Mouse (Mus musculus) embryonic facial prominence, embryonic 13.5 days (tissue): Measurements from ENCODE around the gene Lifr. TPM values are rescaled to one million over a fixed set of nuclear protein-coding genes. Genes with fewer than 3 reads are reported as not detected.

Source experiments
- ATAC-seq: fragments of 200-750 bp; cut with Nextera tagmentation; 2 replicates; pipeline ENCODE4 v1.8.0; 2017; ENCODE audit warnings: low read depth; ENCODE audit not compliant: insufficient number of reproducible peaks, insufficient read depth, low FRiP score, low TSS enrichment
- H3K27ac ChIP-seq: fragments of 300-500 bp; sonication (generic); 2 replicates; pipeline ENCODE4 v1.5.1; 2015; ENCODE audit warnings: moderate library complexity, mild to moderate bottlenecking, inconsistent platforms
- H3K27me3 ChIP-seq: fragments of 300-500 bp; sonication (generic); 2 replicates; pipeline ENCODE4 v1.6.1; 2015; ENCODE audit warnings: mild to moderate bottlenecking, inconsistent platforms
- H3K36me3 ChIP-seq: fragments of 300-500 bp; sonication (generic); 2 replicates; pipeline ENCODE4 v1.6.1; 2015; ENCODE audit warnings: mild to moderate bottlenecking, inconsistent platforms
- H3K4me1 ChIP-seq: fragments of 300-500 bp; sonication (generic); 2 replicates; pipeline ENCODE4 v1.6.1; 2015; ENCODE audit warnings: inconsistent platforms
- H3K4me2 ChIP-seq: fragments of 300-500 bp; sonication (generic); 2 replicates; pipeline ENCODE4 v1.6.1; 2015; ENCODE audit warnings: moderate library complexity, mild to moderate bottlenecking, inconsistent platforms
- H3K4me3 ChIP-seq: fragments of 300-500 bp; sonication (generic); 2 replicates; pipeline ENCODE4 v1.5.1; 2015; ENCODE audit warnings: mild to moderate bottlenecking, inconsistent platforms
- H3K9ac ChIP-seq: fragments of 300-500 bp; sonication (generic); 2 replicates; pipeline ENCODE4 v1.6.1; 2015; ENCODE audit warnings: mild to moderate bottlenecking, inconsistent platforms
- H3K9me3 ChIP-seq: fragments of 300-500 bp; sonication (generic); 2 replicates; pipeline ENCODE4 v1.6.1; 2016; ENCODE audit warnings: inconsistent platforms
- WGBS: fragments of 180-500 bp; shearing (Covaris S2); methylation state at CpG from one replicate; pipeline ENCODE4 v1.1.7; 2015; ENCODE audit warnings: mixed read lengths; 5-methylcytosine and 5-hydroxymethylcytosine counted together
- polyA plus RNA-seq: library from polyadenylated mRNA; unstranded; fragments of >200 nt; fragmentation: Nextera tagmentation; extraction: Ambion mirVana; gene quantifications from 2 replicates; pipeline ENCODE4 v1.2.1, GENCODE M21; 2015

Lifr gene
- polyA plus RNA-seq: 13.6 and 18.7 TPM in 2 replicates

DNA sequence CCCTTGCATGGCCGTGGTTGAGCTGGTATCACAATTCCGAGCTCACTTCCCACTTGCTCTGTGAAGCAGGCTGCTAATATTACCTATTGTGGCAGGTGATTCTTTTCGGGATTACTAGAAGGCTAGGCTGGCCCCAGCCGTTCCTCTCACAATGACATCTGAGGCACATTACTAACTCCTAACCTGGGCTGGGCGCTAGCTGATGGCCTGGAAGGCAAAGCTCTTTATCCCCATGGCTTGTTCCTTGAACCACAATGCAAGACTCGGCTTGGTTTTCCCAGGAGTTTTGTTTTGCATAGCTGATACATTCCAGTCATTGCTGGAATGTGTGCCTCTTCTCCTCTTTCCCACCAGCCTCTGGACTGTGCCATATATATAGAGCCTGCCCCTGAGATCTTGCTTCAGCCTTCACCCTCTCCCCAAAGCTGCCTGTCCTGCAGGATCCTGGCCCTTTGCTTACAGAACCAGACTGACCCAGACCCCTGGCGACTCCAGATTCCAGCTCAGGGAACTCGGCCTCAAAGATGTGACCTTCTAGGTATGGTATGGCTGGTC lies at the start of gene Lifr:
Gene Lifr, plus strand, starts transcription at position 404 of the 555 bp plus-strand sequence.
- H3K4me3 ChIP-seq: no peak within 1 kb of the TSS
- peaks cover 8% of the 10 kb centered on the region for H3K27me3 ChIP-seq
- no peak within 1 kb of the TSS for H3K9ac ChIP-seq
- 56% methylated on average over 8 of the region's 8 CpGs for WGBS
- H3K4me2 ChIP-seq: no peak within 1 kb of the TSS
- no peaks in the 10 kb centered on the region for H3K36me3 ChIP-seq
- H3K9me3 ChIP-seq: no peaks in the 10 kb centered on the region
- no peak for ATAC-seq
- H3K27ac ChIP-seq: no peak within 1 kb of the TSS
- peaks cover 21% of the 10 kb centered on the region; the same call in 1 of the 2 replicates for H3K4me1 ChIP-seq

DNA sequence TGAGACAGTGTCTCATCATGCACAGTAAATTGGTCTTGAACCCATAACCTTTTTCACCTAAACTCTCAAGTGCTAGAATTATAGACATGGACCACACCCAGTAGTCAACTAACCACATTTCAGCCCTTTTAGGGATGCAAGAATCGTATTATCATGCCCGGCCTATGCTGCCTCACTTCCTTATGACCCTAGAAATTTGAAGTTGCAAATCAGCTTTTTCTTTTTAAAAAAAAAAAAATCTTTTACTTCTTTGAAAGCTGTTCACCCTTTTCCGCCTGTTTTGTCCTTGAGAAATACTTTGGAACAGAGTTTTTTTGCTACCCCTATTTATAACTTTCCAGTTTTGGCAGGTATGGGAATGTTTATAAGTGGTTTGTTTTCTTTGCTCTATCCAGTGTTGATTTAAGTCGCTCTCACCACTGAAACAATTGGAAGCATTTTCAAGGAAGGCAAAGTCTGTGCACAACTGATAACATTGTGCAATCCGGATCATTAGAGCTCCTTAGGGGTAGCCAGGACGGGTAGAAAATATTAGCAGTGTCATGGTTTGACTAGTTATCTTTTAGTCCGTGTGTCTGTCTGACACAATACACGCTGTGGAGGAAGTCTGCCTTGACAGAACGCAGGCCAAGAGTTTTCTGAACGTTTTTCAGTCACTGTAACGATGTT lies 46.2 kb upstream of the Lifr start:
- H3K4me3 ChIP-seq: no peak overlapping the region
- ATAC-seq: no peak
- H3K9me3 ChIP-seq: no peaks in the 10 kb centered on the region
- WGBS: 71% methylated on average over 11 of the region's 11 CpGs
- H3K27me3 ChIP-seq: no peaks in the 10 kb centered on the region
- no peak overlapping the region for H3K4me2 ChIP-seq
- H3K9ac ChIP-seq: no peak overlapping the region
- no peak overlapping the region for H3K27ac ChIP-seq
- no peaks in the 10 kb centered on the region for H3K4me1 ChIP-seq
- H3K36me3 ChIP-seq: no peaks in the 10 kb centered on the region

DNA sequence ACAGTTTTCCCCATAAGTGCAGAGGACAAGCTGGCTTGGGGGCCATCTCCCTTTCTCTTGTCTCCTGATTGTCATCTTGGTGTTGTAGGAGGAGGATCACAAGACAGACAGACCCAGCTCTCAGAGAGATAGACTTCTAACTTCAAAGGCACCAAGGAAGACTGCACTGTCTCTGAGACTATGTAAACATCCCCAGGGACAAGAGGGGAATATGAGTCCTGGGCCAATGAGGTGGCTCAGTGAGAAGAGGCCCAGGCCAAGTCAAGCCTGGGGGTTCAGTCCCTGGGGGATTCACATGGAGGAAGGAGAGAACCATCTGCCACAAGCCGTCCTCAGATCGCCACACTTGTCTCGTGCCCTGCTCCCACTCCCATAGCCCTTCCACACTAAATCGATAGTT lies 45.4 kb upstream of the Lifr start:
- no peak overlapping the region for H3K4me3 ChIP-seq
- no peaks in the 10 kb centered on the region for H3K9me3 ChIP-seq
- WGBS: 78% methylated on average over 4 of the region's 4 CpGs
- H3K9ac ChIP-seq: no peak overlapping the region
- H3K27me3 ChIP-seq: no peaks in the 10 kb centered on the region
- H3K27ac ChIP-seq: no peak overlapping the region
- no peak for ATAC-seq
- no peaks in the 10 kb centered on the region for H3K4me1 ChIP-seq
- H3K4me2 ChIP-seq: no peak overlapping the region
- no peaks in the 10 kb centered on the region for H3K36me3 ChIP-seq

DNA sequence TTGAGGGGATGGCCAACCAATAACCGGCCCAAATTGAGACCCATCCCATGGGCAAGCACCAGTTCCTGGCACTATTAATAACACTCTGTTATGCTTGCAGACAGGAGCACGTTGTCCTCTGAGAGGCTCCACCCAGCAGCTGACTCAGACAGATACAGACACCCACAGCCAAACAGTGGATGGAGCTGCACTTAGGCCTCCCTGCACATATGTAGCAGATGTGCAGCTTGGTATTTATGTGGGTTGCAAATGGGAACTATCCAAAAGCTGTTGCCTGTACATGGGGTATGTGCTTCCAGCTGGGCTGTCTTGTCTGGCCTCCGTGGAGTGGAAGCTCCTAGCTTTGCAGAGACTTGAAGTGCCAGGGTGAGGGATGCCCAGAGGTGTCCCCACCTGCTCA lies 42.5 kb upstream of the Lifr start:
- 72% methylated on average over 3 of the region's 3 CpGs for WGBS
- no peaks in the 10 kb centered on the region for H3K27me3 ChIP-seq
- H3K27ac ChIP-seq: no peak overlapping the region
- no peak for ATAC-seq
- H3K4me3 ChIP-seq: no peak overlapping the region
- H3K9me3 ChIP-seq: no peaks in the 10 kb centered on the region
- H3K4me1 ChIP-seq: no peaks in the 10 kb centered on the region
- no peaks in the 10 kb centered on the region for H3K36me3 ChIP-seq
- H3K4me2 ChIP-seq: no peak overlapping the region
- H3K9ac ChIP-seq: no peak overlapping the region

DNA sequence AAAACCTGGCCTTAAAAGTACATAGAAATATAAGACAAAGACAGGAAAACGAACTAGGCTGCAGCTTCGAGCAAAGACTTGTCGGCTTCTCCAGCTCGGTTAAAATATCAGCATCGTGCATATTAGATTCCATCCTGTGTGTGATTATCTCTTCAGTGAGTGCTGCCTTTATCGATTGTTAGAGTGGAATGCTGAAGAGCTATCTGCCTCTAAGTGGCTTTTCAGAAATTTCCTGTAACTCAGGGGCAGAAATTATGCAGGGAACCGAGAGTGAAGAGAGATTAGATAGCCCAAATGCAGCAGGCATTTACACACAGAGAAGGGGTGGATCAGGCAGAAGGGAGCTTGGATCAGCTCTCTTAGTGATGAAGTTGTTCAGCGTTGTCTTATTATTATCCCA lies 41.5 kb upstream of the Lifr start:
- WGBS: 52% methylated on average over 8 of the region's 8 CpGs
- Histone ChIP-seq H3K4me2 (no peak overlapping the region), H3K27me3 (no peaks in the 10 kb centered on the region), H3K27ac (no peak overlapping the region), H3K4me1 (no peaks in the 10 kb centered on the region), H3K36me3 (no peaks in the 10 kb centered on the region), H3K9ac (no peak overlapping the region), H3K9me3 (no peaks in the 10 kb centered on the region), H3K4me3 (no peak overlapping the region)
- ATAC-seq: no peak

DNA sequence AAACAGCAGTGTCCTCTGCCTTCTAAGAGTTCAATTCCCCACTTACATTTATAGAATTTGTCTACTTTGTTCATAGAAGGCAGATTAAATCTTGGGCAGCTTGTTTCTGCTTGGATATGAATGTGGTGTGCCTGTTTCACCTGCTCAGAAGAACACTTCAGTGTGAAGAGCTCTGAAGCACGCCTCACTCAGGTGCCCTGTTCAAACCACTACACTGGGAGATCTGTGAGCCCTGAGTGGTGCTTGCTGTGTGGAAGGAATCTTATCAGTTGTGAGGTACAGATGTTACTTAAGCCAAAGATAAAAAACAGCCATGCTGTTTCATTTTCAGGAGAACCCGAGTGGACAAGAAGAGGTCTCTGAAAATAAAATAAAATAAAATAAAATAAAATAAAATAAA lies 38.7 kb upstream of the Lifr start:
- Histone ChIP-seq H3K4me1 (no peaks in the 10 kb centered on the region), H3K36me3 (no peaks in the 10 kb centered on the region), H3K9me3 (no peaks in the 10 kb centered on the region), H3K27ac (no peak overlapping the region), H3K4me3 (no peak overlapping the region), H3K9ac (no peak overlapping the region), H3K4me2 (no peak overlapping the region), H3K27me3 (no peaks in the 10 kb centered on the region)
- ATAC-seq: no peak
- WGBS: 80% methylated on average over 2 of the region's 2 CpGs

DNA sequence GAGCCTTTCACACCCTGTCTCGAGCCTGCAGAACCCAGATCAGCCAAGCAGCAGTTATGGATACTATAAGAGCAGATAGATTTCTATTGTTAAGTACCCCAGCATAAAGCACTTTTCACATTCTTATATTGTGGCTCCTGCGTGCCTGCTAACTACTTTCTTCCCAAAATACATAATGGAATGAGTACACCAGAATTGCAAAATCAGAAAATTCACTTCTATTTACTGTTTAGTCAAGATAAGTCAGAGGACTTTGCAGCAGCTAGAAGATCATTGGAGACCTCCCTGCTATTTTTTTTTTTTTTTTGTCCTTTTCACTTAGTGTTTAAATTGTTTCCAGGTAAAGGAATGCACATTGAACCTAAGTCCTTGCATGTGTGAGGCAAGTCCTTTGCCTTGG lies 38.3 kb upstream of the Lifr start:
- H3K9me3 ChIP-seq: no peaks in the 10 kb centered on the region
- WGBS: 69% methylated on average over 2 of the region's 2 CpGs
- no peaks in the 10 kb centered on the region for H3K36me3 ChIP-seq

DNA sequence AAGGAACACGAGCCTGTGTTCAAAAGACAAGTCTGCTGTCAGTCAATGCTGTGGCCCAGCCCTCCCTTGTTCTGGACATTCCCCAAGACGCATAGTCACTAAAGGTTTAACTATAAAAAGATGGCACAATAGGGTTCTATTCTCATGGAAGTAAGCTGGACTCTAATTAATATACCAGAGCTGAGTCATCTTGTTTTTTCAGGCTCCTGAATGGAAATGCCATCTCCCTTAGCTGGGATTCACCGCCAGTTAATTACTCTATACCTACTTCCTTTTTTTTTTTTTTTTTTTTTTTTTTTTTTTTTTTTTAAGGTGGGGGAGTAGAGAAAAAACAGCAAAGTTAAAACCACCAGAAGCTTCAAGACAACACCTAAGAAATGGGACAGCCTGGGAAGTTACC lies 33.6 kb upstream of the Lifr start:
- 66% methylated on average over 3 of the region's 3 CpGs for WGBS
- Histone ChIP-seq H3K4me2 (no peak overlapping the region), H3K4me1 (peaks cover 2% of the 10 kb centered on the region), H3K27ac (no peak overlapping the region), H3K9me3 (no peaks in the 10 kb centered on the region), H3K9ac (no peak overlapping the region), H3K4me3 (no peak overlapping the region), H3K36me3 (no peaks in the 10 kb centered on the region), H3K27me3 (no peaks in the 10 kb centered on the region)
- no peak for ATAC-seq

More for the DNA sequence above, 38.3 kb upstream of the Lifr start:
- Histone ChIP-seq H3K9ac (no peak overlapping the region), H3K27me3 (no peaks in the 10 kb centered on the region), H3K4me2 (no peak overlapping the region), H3K4me3 (no peak overlapping the region), H3K4me1 (no peaks in the 10 kb centered on the region), H3K27ac (no peak overlapping the region)
- no peak for ATAC-seq

DNA sequence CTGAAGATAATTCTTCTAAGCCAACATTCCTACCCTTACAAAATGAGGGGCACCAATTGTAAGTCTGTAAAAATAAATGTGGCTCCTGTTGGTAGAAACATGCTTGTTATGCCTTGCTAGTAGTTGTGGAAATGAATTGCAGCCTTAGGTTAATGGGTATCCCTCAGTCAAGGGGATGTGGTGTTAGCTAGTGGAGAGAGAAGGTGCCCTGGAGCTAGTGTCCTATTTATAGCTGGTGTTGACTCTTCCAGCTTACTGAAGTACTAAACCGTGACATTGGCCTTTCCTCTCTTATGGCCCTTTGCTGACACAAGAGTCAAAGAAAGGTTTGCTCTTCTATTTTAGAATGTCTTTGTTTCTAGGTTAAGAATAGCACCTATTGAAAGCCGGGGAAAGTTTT lies 29.9 kb upstream of the Lifr start:
- H3K27me3 ChIP-seq: no peaks in the 10 kb centered on the region
- H3K9me3 ChIP-seq: no peaks in the 10 kb centered on the region
- H3K36me3 ChIP-seq: no peaks in the 10 kb centered on the region
- no peak overlapping the region for H3K9ac ChIP-seq
- H3K4me2 ChIP-seq: no peak overlapping the region
- H3K4me3 ChIP-seq: no peak overlapping the region
- ATAC-seq: no peak
- H3K4me1 ChIP-seq: peaks cover 16% of the 10 kb centered on the region
- no peak overlapping the region for H3K27ac ChIP-seq
- 56% methylated on average over 2 of the region's 2 CpGs for WGBS

DNA sequence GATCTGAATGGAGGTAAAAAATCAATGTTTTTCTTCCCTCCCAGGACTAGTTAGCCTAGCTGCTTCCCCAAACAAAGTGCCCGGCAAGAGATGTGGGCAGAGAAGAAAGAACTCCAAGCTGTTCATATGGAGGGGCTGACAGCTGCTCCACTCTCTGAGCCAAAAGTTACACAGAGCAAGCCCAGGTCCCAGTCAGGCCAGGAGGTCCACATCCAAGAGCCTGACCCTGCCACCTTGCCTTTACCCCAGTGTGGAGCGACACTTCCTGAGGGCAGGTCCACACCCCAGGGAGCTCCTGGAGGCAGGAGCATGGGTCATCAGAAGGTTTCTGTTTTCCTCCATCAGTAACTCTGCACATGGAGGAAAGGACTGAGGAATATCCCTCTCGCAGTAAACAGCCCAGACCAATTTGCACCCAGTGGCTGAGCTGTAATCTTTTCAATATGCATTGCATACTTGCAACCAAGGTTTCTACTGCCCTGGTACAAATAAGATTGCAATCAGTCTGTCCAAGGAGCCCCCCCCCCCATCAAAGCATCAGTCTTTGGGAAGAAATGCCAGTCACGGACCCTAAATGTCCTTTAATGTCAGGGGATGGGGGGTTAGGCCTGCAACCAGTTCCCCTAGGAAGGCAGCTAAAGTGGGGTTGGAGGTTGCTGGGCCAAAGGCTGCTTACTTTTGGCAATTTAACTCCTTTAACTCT lies 28.3 kb upstream of the Lifr start:
- WGBS: 34% methylated on average over 4 of the region's 4 CpGs
- no peak overlapping the region for H3K27ac ChIP-seq
- no peak for ATAC-seq

DNA sequence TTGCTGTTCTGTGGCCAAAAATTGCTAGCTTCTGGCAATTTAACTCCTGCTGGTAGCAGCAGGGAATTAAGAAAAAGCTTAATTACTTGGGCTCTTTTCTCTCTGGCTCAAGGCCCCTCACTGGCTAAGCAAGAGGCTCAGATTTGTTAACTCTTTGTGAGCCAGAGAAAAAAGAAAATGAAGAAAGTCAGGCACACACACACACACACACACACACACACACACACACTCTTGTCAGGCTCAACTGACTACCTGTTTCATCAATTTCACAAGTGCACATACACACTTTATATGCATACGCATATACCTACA lies 27.8 kb upstream of the Lifr start:
- no peak overlapping the region for H3K9ac ChIP-seq
- 91% methylated on average over 1 of the region's 1 CpGs for whole genome bisulfite sequencing
- no peaks in the 10 kb centered on the region for H3K36me3 ChIP-seq

More for the DNA sequence above, 28.3 kb upstream of the Lifr start:
- no peak overlapping the region for H3K4me2 ChIP-seq
- H3K9me3 ChIP-seq: no peaks in the 10 kb centered on the region
- H3K4me3 ChIP-seq: no peak overlapping the region
- peaks cover 16% of the 10 kb centered on the region for H3K4me1 ChIP-seq
- H3K9ac ChIP-seq: no peak overlapping the region
- H3K36me3 ChIP-seq: no peaks in the 10 kb centered on the region
- no peaks in the 10 kb centered on the region for H3K27me3 ChIP-seq

More for the DNA sequence above, 27.8 kb upstream of the Lifr start:
- Histone ChIP-seq H3K27ac (no peak overlapping the region), H3K4me1 (peaks cover 16% of the 10 kb centered on the region), H3K27me3 (no peaks in the 10 kb centered on the region), H3K4me2 (no peak overlapping the region), H3K4me3 (no peak overlapping the region), H3K9me3 (no peaks in the 10 kb centered on the region)
- no peak for ATAC-seq
